Mouse (Mus musculus) MEL (cell line): ENCODE data around the gene Zyg11b.

Experiments used
- CHD1 ChIP-seq: IDR thresholded peaks from 2 replicates; pipeline ENCODE4 v1.6.1; 2012; ENCODE audit warnings: low read depth, mild to moderate bottlenecking, inconsistent platforms, low read length, improper control_type of control experiment
- CTCF ChIP-seq, 3 experiments: IDR thresholded peaks in 2 of 3; conservative IDR thresholded peaks in 1 of 3; 2 replicates each; pipeline ENCODE4 v1.5.1; 2011 to 2012; ENCODE audit warnings: low read length in 3 of 3, low read depth in 2 of 3, mild to moderate bottlenecking in 2 of 3, improper control_type of control experiment in 1 of 3, inconsistent platforms in 1 of 3, mixed read lengths in 1 of 3, moderate library complexity in 1 of 3; ENCODE audit not compliant: control insufficient read depth in 1 of 3, insufficient read depth in 1 of 3, poor library complexity in 1 of 3, severe bottlenecking in 1 of 3
- E2F4 ChIP-seq: IDR thresholded peaks from 2 replicates; pipeline ENCODE4 v1.6.1; 2011; ENCODE audit warnings: low read depth, low read length, improper control_type of control experiment, borderline replicate concordance
- GATA1 ChIP-seq: IDR thresholded peaks from 2 replicates; pipeline ENCODE4 v1.6.1; 2011; ENCODE audit warnings: low read depth, low read length, improper control_type of control experiment
- HCFC1 ChIP-seq: IDR thresholded peaks from 2 replicates; pipeline ENCODE4 v1.6.1; 2012; ENCODE audit warnings: low read depth, mild to moderate bottlenecking, inconsistent platforms, low read length, improper control_type of control experiment, moderate library complexity
- POLR2A ChIP-seq, 2 experiments: IDR thresholded peaks; 2 replicates each; pipeline ENCODE4 v1.6.1; 2011 to 2012; ENCODE audit warnings: low read length in 2 of 2, mild to moderate bottlenecking in 2 of 2, control low read depth in 1 of 2, improper control_type of control experiment in 1 of 2, low read depth in 1 of 2, moderate library complexity in 1 of 2; ENCODE audit not compliant: control insufficient read depth in 1 of 2, insufficient read depth in 1 of 2, poor library complexity in 1 of 2
- POLR2AphosphoS2 ChIP-seq: IDR thresholded peaks from 2 replicates; pipeline ENCODE4 v1.6.1; 2011; ENCODE audit warnings: low read length, improper control_type of control experiment
- RCOR1 ChIP-seq: IDR thresholded peaks from 2 replicates; pipeline ENCODE4 v1.6.1; 2012; ENCODE audit warnings: low read depth, mild to moderate bottlenecking, inconsistent platforms, low read length, improper control_type of control experiment

DNA sequence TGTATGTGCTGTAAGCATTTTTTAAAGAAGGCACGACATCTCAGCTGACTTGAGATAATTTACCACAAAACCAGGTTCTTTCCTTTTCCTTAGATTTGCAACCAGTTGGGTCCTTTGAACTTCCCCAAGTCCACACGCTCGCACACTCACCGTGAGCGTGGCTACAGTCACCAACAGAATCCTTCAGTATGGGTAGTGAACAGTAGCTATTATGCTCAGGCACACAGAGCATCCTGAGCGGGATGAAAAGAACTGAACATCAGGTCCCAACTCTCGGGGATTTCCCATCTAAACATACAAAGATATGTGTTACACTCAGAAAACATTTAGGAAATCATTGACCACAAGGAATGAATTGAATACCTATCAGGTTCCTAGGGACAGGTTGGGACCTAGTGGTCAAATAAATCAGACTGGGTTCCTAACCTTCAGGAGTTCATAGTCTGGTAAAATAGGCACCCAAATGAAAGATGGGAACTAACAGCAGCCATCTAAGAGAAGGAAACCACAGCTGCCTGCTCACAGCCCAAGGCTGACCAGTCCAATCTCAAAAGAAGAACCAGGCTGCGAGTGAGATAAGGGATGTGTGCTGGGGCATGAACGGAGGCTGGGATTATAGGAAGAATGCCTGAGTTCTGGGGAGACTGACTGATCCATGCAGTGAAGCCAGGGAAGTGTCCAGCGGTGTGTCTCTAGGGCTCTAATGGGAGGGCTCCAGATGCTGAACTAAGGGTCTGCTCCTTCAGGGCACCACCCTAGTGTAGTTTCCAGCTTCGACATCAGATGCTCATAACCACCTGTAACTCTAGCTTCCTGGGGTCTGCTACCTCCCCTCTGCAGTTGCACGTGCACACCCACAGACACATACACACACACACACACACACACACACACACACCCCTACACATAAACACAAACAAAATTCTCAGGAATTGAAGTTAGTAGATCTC is 17.0 kb upstream of the Zyg11b start:
- TF ChIP-seq POLR2AphosphoS2, result no peak
- TF ChIP-seq CTCF (IDR thresholded peaks at IDR 0.05 in 2 of 3, conservative IDR thresholded peaks at IDR 0.05 in 1 of 3; ENCODE audit: control insufficient read depth in 1 of 3, insufficient read depth in 1 of 3, low read depth in 2 of 3, low read length in 3 of 3, poor library complexity in 1 of 3, severe bottlenecking in 1 of 3), result no peak
- no peak for TF ChIP-seq CHD1
- no peak for TF ChIP-seq HCFC1
- TF ChIP-seq POLR2A (IDR thresholded peaks at IDR 0.05; ENCODE audit: control insufficient read depth in 1 of 2, insufficient read depth in 1 of 2, low read depth in 1 of 2, low read length in 2 of 2, poor library complexity in 1 of 2), result no peak
- no peak for TF ChIP-seq RCOR1
- no peak for TF ChIP-seq GATA1
- TF ChIP-seq E2F4, result no peak
